In genomic region chr11:108317878-108318277, GRCm38 (mm10) we compare ENCODE assay signal across 27 mouse cellular contexts. TPM values are rescaled to one million over a fixed set of nuclear protein-coding genes. Genes with fewer than 3 reads are reported as not detected.
"Had no signal": no experiment of that assay in that cellular context is flagged by ENCODE, and none has a peak within 500 bp of the region (broad histone marks: within the 10 kb centered on the region; RNA-seq: fewer than 3 reads in every experiment).

No protein-coding gene starts in this region.

- H3K4me3 ChIP-seq: heart, adult 2 months; heart, embryonic 13.5 days; heart, embryonic 15.5 days; hindbrain, embryonic 13.5 days; hindbrain, embryonic 15.5 days; kidney, embryonic 15.5 days; layer of hippocampus, adult 2 months; limb, embryonic 13.5 days; limb, embryonic 15.5 days had no signal

- H3K4me2 ChIP-seq: heart, embryonic 11.5 days; heart, embryonic 13.5 days; heart, embryonic 15.5 days; hindbrain, embryonic 13.5 days; hindbrain, embryonic 15.5 days; kidney, embryonic 15.5 days; limb, embryonic 13.5 days; limb, embryonic 15.5 days had no signal

- H3K36me3 ChIP-seq: heart, embryonic 13.5 days; heart, embryonic 15.5 days; hindbrain, embryonic 13.5 days; hindbrain, embryonic 15.5 days; kidney, embryonic 15.5 days; limb, embryonic 13.5 days; limb, embryonic 15.5 days had no signal

- H3K27me3 ChIP-seq: heart, embryonic 13.5 days; heart, embryonic 15.5 days; hindbrain, embryonic 13.5 days; hindbrain, embryonic 15.5 days; kidney, embryonic 15.5 days; limb, embryonic 13.5 days; limb, embryonic 15.5 days had no signal

- H3K4me1 ChIP-seq: hindbrain, embryonic 15.5 days had no signal

- H3K9me3 ChIP-seq: heart, embryonic 13.5 days; heart, embryonic 15.5 days; hindbrain, embryonic 13.5 days; hindbrain, embryonic 15.5 days; kidney, embryonic 15.5 days; limb, embryonic 13.5 days; limb, embryonic 15.5 days had no signal

- H3K27ac ChIP-seq: heart, adult 2 months; heart, embryonic 13.5 days; heart, embryonic 15.5 days; hindbrain, embryonic 13.5 days; hindbrain, embryonic 15.5 days; hindbrain, postnatal 0 days; kidney, embryonic 15.5 days; kidney, postnatal 0 days; limb, embryonic 13.5 days; limb, embryonic 15.5 days had no signal

- ATAC-seq: hindbrain, postnatal 0 days; intestine, embryonic 16.5 days had no signal

- DNase-seq: gastrocnemius, postnatal 14 days; gastrocnemius, postnatal 36 days; heart, adult 11 months; heart, adult 2 months; heart, postnatal 14 days; heart, postnatal 36 days; kidney, adult 11 months; kidney, adult 2 months; kidney, adult 9 months; kidney, postnatal 14 days; kidney, postnatal 4 days; left cerebral cortex, postnatal 4 days had no signal

- H3K9ac ChIP-seq: heart, embryonic 13.5 days; heart, embryonic 15.5 days; hindbrain, embryonic 13.5 days; hindbrain, embryonic 15.5 days; kidney, embryonic 15.5 days; limb, embryonic 13.5 days; limb, embryonic 15.5 days had no signal

RNA-seq across cellular contexts. Expression of gene Apoh, which starts 25.3 kb away (rescaled TPM):
- total RNA-seq: heart, adult 2 months; heart, postnatal 14 days; heart, postnatal 36 days; hematopoietic stem cell, adult 5-6 weeks; hindbrain, postnatal 0 days; left cerebral cortex, postnatal 4 days had no signal
- polyA plus RNA-seq: intestine, embryonic 14.5 days; kidney, adult 2 months; limb, embryonic 11.5 days; limb, embryonic 13.5 days had no signal
